In genomic region chr7:58743362-58744320, GRCm38 (mm10) we compare ENCODE assay signal across 11 mouse cellular contexts.
DNase-seq lines count a peak whose midpoint lies in the region; ATAC-seq and TF ChIP-seq lines count a peak whose summit lies in the region.
"Had no signal": no experiment of that assay in that cellular context is flagged by ENCODE, and none has a peak within 500 bp of the region (broad histone marks: within the 10 kb centered on the region; RNA-seq: fewer than 3 reads in every experiment).

No protein-coding gene starts in this region.

- no peaks in the 10 kb centered on the region for H3K36me3 ChIP-seq in liver, postnatal 0 days (replicated peaks; ENCODE audit: insufficient read depth, low read length)
- no peaks in the 10 kb centered on the region for H3K36me3 ChIP-seq in liver, embryonic 12.5 days
- H3K36me3 ChIP-seq in intestine, embryonic 15.5 days = no peaks in the 10 kb centered on the region
- H3K36me3 ChIP-seq: liver, embryonic 15.5 days; neural tube, embryonic 13.5 days had no signal

- H3K9ac ChIP-seq in liver, postnatal 0 days (replicated peaks) = no peak overlapping the region
- no peak overlapping the region for H3K9ac ChIP-seq in liver, embryonic 12.5 days
- no peak overlapping the region for H3K9ac ChIP-seq in intestine, embryonic 15.5 days
- H3K9ac ChIP-seq: liver, embryonic 15.5 days; neural tube, embryonic 13.5 days had no signal

- TF ChIP-seq POLR2A in cerebellum, adult 2 months (IDR thresholded peaks at IDR 0.05; ENCODE audit: borderline replicate concordance, insufficient read depth, low read length) = no peak

- no peak overlapping the region for H3K4me3 ChIP-seq in liver, postnatal 0 days (ENCODE audit: low read depth, low read length)
- H3K4me3 ChIP-seq in liver, embryonic 12.5 days = no peak overlapping the region
- no peak overlapping the region for H3K4me3 ChIP-seq in intestine, embryonic 15.5 days (replicated peaks)
- H3K4me3 ChIP-seq in cerebellum, adult 2 months (replicated peaks; ENCODE audit: insufficient read depth, low read depth, low read length) = no peak overlapping the region
- H3K4me3 ChIP-seq: liver, embryonic 15.5 days; neural tube, embryonic 13.5 days had no signal

- DNase-seq in heart, adult 18-20 months = peak; percentile 28 to 55
- no peak for DNase-seq in heart, postnatal 4 days
- DNase-seq in liver, postnatal 0 days = no peak
- peak; percentile 65 for DNase-seq in adipocyte (ENCODE audit: low spot score)
- peak; percentile 14 for DNase-seq in lung, postnatal 14 days
- DNase-seq in cerebellum, adult 2 months = no peak
- DNase-seq: right cerebral cortex, postnatal 4 days had no signal

- no peaks in the 10 kb centered on the region for H3K9me3 ChIP-seq in liver, postnatal 0 days (ENCODE audit: low read length)
- H3K9me3 ChIP-seq in liver, embryonic 12.5 days (replicated peaks) = no peaks in the 10 kb centered on the region
- H3K9me3 ChIP-seq in intestine, embryonic 15.5 days = no peaks in the 10 kb centered on the region
- H3K9me3 ChIP-seq: liver, embryonic 15.5 days; neural tube, embryonic 13.5 days had no signal

- peak; percentile 47 for TF ChIP-seq CTCF in liver, postnatal 0 days (IDR thresholded peaks at IDR 0.05; ENCODE audit: low read depth)
- TF ChIP-seq CTCF in cerebellum, adult 2 months (IDR thresholded peaks at IDR 0.05; ENCODE audit: borderline replicate concordance, insufficient read depth, low read depth, low read length) = no peak

- H3K27ac ChIP-seq in liver, postnatal 0 days (ENCODE audit: low read depth) = no peak overlapping the region
- no peak overlapping the region for H3K27ac ChIP-seq in liver, embryonic 12.5 days
- H3K27ac ChIP-seq in intestine, embryonic 15.5 days = no peak overlapping the region
- no peak overlapping the region for H3K27ac ChIP-seq in cerebellum, adult 2 months (ENCODE audit: insufficient read depth, low read length)
- H3K27ac ChIP-seq: liver, embryonic 15.5 days; neural tube, embryonic 13.5 days had no signal

- ATAC-seq in liver, postnatal 0 days = no peak
- no peak for ATAC-seq in liver, embryonic 12.5 days
- no peak for ATAC-seq in intestine, embryonic 15.5 days

- no peak for TF ChIP-seq EP300 in liver, postnatal 0 days (IDR thresholded peaks at IDR 0.05; ENCODE audit: low read depth)

- 56% methylated on average over 4 of the region's 4 CpGs for WGBS in liver, postnatal 0 days (ENCODE audit: insufficient replicate concordance)
- 40% methylated on average over 4 of the region's 4 CpGs for WGBS in liver, embryonic 12.5 days (ENCODE audit: insufficient replicate concordance)
- WGBS in intestine, embryonic 15.5 days = 66% methylated on average over 4 of the region's 4 CpGs
- WGBS in cerebellum, adult 2 months = 66% methylated on average over 4 of the region's 4 CpGs

- H3K27me3 ChIP-seq in liver, postnatal 0 days (ENCODE audit: insufficient read depth, low read length) = no peaks in the 10 kb centered on the region
- H3K27me3 ChIP-seq in liver, embryonic 12.5 days (replicated peaks) = no peaks in the 10 kb centered on the region
- H3K27me3 ChIP-seq in intestine, embryonic 15.5 days (replicated peaks) = no peaks in the 10 kb centered on the region
- no peaks in the 10 kb centered on the region for H3K27me3 ChIP-seq in cerebellum, adult 2 months (ENCODE audit: control insufficient read depth, insufficient read depth, low read length)
- H3K27me3 ChIP-seq: liver, embryonic 15.5 days; neural tube, embryonic 13.5 days had no signal

- peaks cover 12% of the 10 kb centered on the region; the same call in 1 of the 2 replicates for H3K4me1 ChIP-seq in liver, postnatal 0 days (ENCODE audit: insufficient read depth)
- H3K4me1 ChIP-seq in liver, embryonic 12.5 days = no peaks in the 10 kb centered on the region; the same call in 1 of the 2 replicates
- no peaks in the 10 kb centered on the region for H3K4me1 ChIP-seq in intestine, embryonic 15.5 days (replicated peaks)
- no peaks in the 10 kb centered on the region for H3K4me1 ChIP-seq in cerebellum, adult 2 months (ENCODE audit: control insufficient read depth, insufficient read depth, low read length)
- H3K4me1 ChIP-seq: liver, embryonic 15.5 days; neural tube, embryonic 13.5 days had no signal

- H3K4me2 ChIP-seq in liver, postnatal 0 days (ENCODE audit: low read depth, low read length) = no peak overlapping the region
- no peak overlapping the region for H3K4me2 ChIP-seq in liver, embryonic 12.5 days
- H3K4me2 ChIP-seq in intestine, embryonic 15.5 days (replicated peaks) = no peak overlapping the region
- H3K4me2 ChIP-seq: liver, embryonic 15.5 days; neural tube, embryonic 13.5 days had no signal

Comparison
In these comparisons a context has a peak if more than half of its experiments do, and no peak if none do; other contexts are left out.
1. DNase-seq: peak in heart, adult 18-20 months (2 of 2), adipocyte (single experiment) and lung, postnatal 14 days (single experiment); none in heart, postnatal 4 days (single experiment), liver, postnatal 0 days (single experiment) and cerebellum, adult 2 months (0 of 2).